Mouse (Mus musculus): ENCODE measurements around the gene Ralgps2. TPM values are rescaled to one million over a fixed set of nuclear protein-coding genes. Genes with fewer than 3 reads are reported as not detected.

Ralgps2 gene
- polyA plus RNA-seq, 1 experiment from 2014 or later, result 13.1 TPM

- Histone ChIP-seq H3K27ac (ENCODE audit: low read length) (no peak overlapping the region), H3K9ac (ENCODE audit: low read depth, low read length) (no peak overlapping the region), H3K9me3 (replicated peaks; ENCODE audit: control insufficient read depth, low read length) (peaks cover 2% of the 10 kb centered on the region; the same call in 1 of the 2 replicates), H3K27me3 (ENCODE audit: control insufficient read depth, insufficient read depth, low read depth, low read length) (no peaks in the 10 kb centered on the region), H3K36me3 (ENCODE audit: control insufficient read depth, insufficient read depth) (no peaks in the 10 kb centered on the region), H3K4me3 (ENCODE audit: low read depth, low read length) (no peak overlapping the region), H3K4me2 (ENCODE audit: low read depth, low read length) (no peak overlapping the region), H3K4me1 (ENCODE audit: control insufficient read depth, low read depth, low read length) (no peaks in the 10 kb centered on the region)
- WGBS (ENCODE audit: insufficient replicate concordance), result 79% methylated on average over 6 of the region's 6 CpGs
- ATAC-seq (ENCODE audit: low read depth), result no peak
Measured at GRCm38 (mm10) chr1:156763280-156763679, 176.1 kb downstream of the Ralgps2 start.

GRCm38 (mm10) chr1:156761430-156761801, 178.0 kb downstream of the Ralgps2 start:
- 76% methylated on average over 10 of the region's 10 CpGs for WGBS (ENCODE audit: insufficient replicate concordance)

GRCm38 (mm10) chr1:156760549-156761429, 178.6 kb downstream of the Ralgps2 start:
- Histone ChIP-seq H3K9ac (ENCODE audit: low read depth, low read length) (no peak overlapping the region), H3K27me3 (ENCODE audit: control insufficient read depth, insufficient read depth, low read depth, low read length) (no peaks in the 10 kb centered on the region), H3K4me2 (ENCODE audit: low read depth, low read length) (no peak overlapping the region), H3K36me3 (ENCODE audit: control insufficient read depth, insufficient read depth) (no peaks in the 10 kb centered on the region), H3K4me3 (ENCODE audit: low read depth, low read length) (no peak overlapping the region), H3K9me3 (replicated peaks; ENCODE audit: control insufficient read depth, low read length) (peaks cover 2% of the 10 kb centered on the region; the same call in 1 of the 2 replicates), H3K4me1 (ENCODE audit: control insufficient read depth, low read depth, low read length) (no peaks in the 10 kb centered on the region), H3K27ac (ENCODE audit: low read length) (no peak overlapping the region)
- WGBS (ENCODE audit: insufficient replicate concordance), result 66% methylated on average over 13 of the region's 13 CpGs
- ATAC-seq (ENCODE audit: low read depth), result no peak

More at GRCm38 (mm10) chr1:156761430-156761801, 178.0 kb downstream of the Ralgps2 start:
- Histone ChIP-seq H3K36me3 (ENCODE audit: control insufficient read depth, insufficient read depth) (no peaks in the 10 kb centered on the region), H3K4me2 (ENCODE audit: low read depth, low read length) (no peak overlapping the region), H3K27ac (ENCODE audit: low read length) (no peak overlapping the region), H3K4me1 (ENCODE audit: control insufficient read depth, low read depth, low read length) (no peaks in the 10 kb centered on the region), H3K9me3 (replicated peaks; ENCODE audit: control insufficient read depth, low read length) (peaks cover 2% of the 10 kb centered on the region; the same call in 1 of the 2 replicates), H3K27me3 (ENCODE audit: control insufficient read depth, insufficient read depth, low read depth, low read length) (no peaks in the 10 kb centered on the region), H3K4me3 (ENCODE audit: low read depth, low read length) (no peak overlapping the region), H3K9ac (ENCODE audit: low read depth, low read length) (no peak overlapping the region)
- ATAC-seq (ENCODE audit: low read depth), result no peak

GRCm38 (mm10) chr1:156758326-156758725, 181.1 kb downstream of the Ralgps2 start:
- no peaks in the 10 kb centered on the region for H3K4me1 ChIP-seq (ENCODE audit: control insufficient read depth, low read depth, low read length)
- WGBS (ENCODE audit: insufficient replicate concordance), result 69% methylated on average over 4 of the region's 4 CpGs
- no peak for ATAC-seq (ENCODE audit: low read depth)

GRCm38 (mm10) chr1:156754608-156755413, 184.6 kb downstream of the Ralgps2 start:
- H3K27ac ChIP-seq (ENCODE audit: low read length), result no peak overlapping the region
- H3K27me3 ChIP-seq (ENCODE audit: control insufficient read depth, insufficient read depth, low read depth, low read length), result no peaks in the 10 kb centered on the region
- H3K4me3 ChIP-seq (ENCODE audit: low read depth, low read length), result no peak overlapping the region
- ATAC-seq (ENCODE audit: low read depth), result no peak
- H3K4me2 ChIP-seq (ENCODE audit: low read depth, low read length), result no peak overlapping the region
- H3K9ac ChIP-seq (ENCODE audit: low read depth, low read length), result no peak overlapping the region
- H3K36me3 ChIP-seq (ENCODE audit: control insufficient read depth, insufficient read depth), result no peaks in the 10 kb centered on the region
- 46% methylated on average over 15 of the region's 15 CpGs for WGBS (ENCODE audit: insufficient replicate concordance)
- peaks cover 24% of the 10 kb centered on the region for H3K4me1 ChIP-seq (ENCODE audit: control insufficient read depth, low read depth, low read length)
- no peaks in the 10 kb centered on the region for H3K9me3 ChIP-seq (replicated peaks; ENCODE audit: control insufficient read depth, low read length)

More at GRCm38 (mm10) chr1:156758326-156758725, 181.1 kb downstream of the Ralgps2 start:
- Histone ChIP-seq H3K27me3 (ENCODE audit: control insufficient read depth, insufficient read depth, low read depth, low read length) (no peaks in the 10 kb centered on the region), H3K4me3 (ENCODE audit: low read depth, low read length) (no peak overlapping the region), H3K36me3 (ENCODE audit: control insufficient read depth, insufficient read depth) (no peaks in the 10 kb centered on the region), H3K9me3 (replicated peaks; ENCODE audit: control insufficient read depth, low read length) (no peaks in the 10 kb centered on the region), H3K4me2 (ENCODE audit: low read depth, low read length) (no peak overlapping the region), H3K9ac (ENCODE audit: low read depth, low read length) (no peak overlapping the region), H3K27ac (ENCODE audit: low read length) (no peak overlapping the region)

Other genes with a start within 250 kb of the Ralgps2 start
- 7.2 and 8.0 TPM in 2 replicates for gene Fam20b, start 220.5 kb downstream of the Ralgps2 start, polyA plus RNA-seq (2015; fragmentation: Nextera tagmentation; extraction: Ambion mirVana)
- gene Angptl1, start 101.1 kb downstream of the Ralgps2 start, polyA plus RNA-seq (2015; fragmentation: Nextera tagmentation; extraction: Ambion mirVana), result 0.32 and 0.41 TPM in 2 replicates
- gene Tex35, start 169.1 kb upstream of the Ralgps2 start, polyA plus RNA-seq (2015; fragmentation: Nextera tagmentation; extraction: Ambion mirVana), result not detected in 2 replicates

Data from liver, embryonic 16.5 days (tissue).